Mouse (Mus musculus): ENCODE measurements around the gene Bloc1s1. TPM values are rescaled to one million over a fixed set of nuclear protein-coding genes. Genes with fewer than 3 reads are reported as not detected.

The Bloc1s1 gene
- polyA plus RNA-seq, 1 experiment from 2014 or later = 194 TPM

GRCm38 (mm10) chr10:128940475-128941061, 16.7 kb upstream of the Bloc1s1 start:
- Histone ChIP-seq H3K27me3 (replicated peaks) (peaks cover 7% of the 10 kb centered on the region; the same call in 1 of the 2 replicates), H3K9me3 (no peaks in the 10 kb centered on the region), H3K9ac (no peak overlapping the region), H3K36me3 (no peaks in the 10 kb centered on the region), H3K4me3 (replicated peaks) (no peak overlapping the region), H3K4me2 (replicated peaks) (no peak overlapping the region), H3K27ac (no peak overlapping the region), H3K4me1 (replicated peaks) (no peaks in the 10 kb centered on the region)
- WGBS = 78% methylated on average over 10 of the region's 10 CpGs
- ATAC-seq = no peak

GRCm38 (mm10) chr10:128938974-128939373, 15.1 kb upstream of the Bloc1s1 start:
- WGBS = 44% methylated on average over 5 of the region's 5 CpGs
- Histone ChIP-seq H3K36me3 (no peaks in the 10 kb centered on the region), H3K27ac (no peak overlapping the region), H3K9me3 (no peaks in the 10 kb centered on the region), H3K4me1 (replicated peaks) (peaks cover 3% of the 10 kb centered on the region; the same call in 1 of the 2 replicates), H3K27me3 (replicated peaks) (peaks cover 19% of the 10 kb centered on the region), H3K4me2 (replicated peaks) (no peak overlapping the region), H3K4me3 (replicated peaks) (no peak overlapping the region), H3K9ac (no peak overlapping the region)
- ATAC-seq = 0 out of 2 replicates have a peak, but pooled peaks have one; percentile 27

- H3K36me3 ChIP-seq = no peaks in the 10 kb centered on the region
- no peaks in the 10 kb centered on the region for H3K9me3 ChIP-seq
- H3K27ac ChIP-seq = no peak overlapping the region
- no peak overlapping the region for H3K4me3 ChIP-seq (replicated peaks)
- no peak overlapping the region for H3K9ac ChIP-seq
- ATAC-seq = no peak
- H3K4me2 ChIP-seq (replicated peaks) = no peak overlapping the region
- H3K4me1 ChIP-seq (replicated peaks) = peaks cover 7% of the 10 kb centered on the region
- WGBS = 84% methylated on average over 9 of the region's 9 CpGs
- H3K27me3 ChIP-seq (replicated peaks) = peaks cover 24% of the 10 kb centered on the region
Observed at GRCm38 (mm10) chr10:128938457-128938856, 14.6 kb upstream of the Bloc1s1 start.

GRCm38 (mm10) chr10:128937756-128938390, 14.0 kb upstream of the Bloc1s1 start:
- Histone ChIP-seq H3K27me3 (replicated peaks) (peaks cover 30% of the 10 kb centered on the region), H3K9ac (no peak overlapping the region), H3K4me1 (replicated peaks) (peaks cover 10% of the 10 kb centered on the region), H3K4me3 (replicated peaks) (no peak overlapping the region), H3K27ac (no peak overlapping the region), H3K4me2 (replicated peaks) (no peak overlapping the region), H3K36me3 (no peaks in the 10 kb centered on the region), H3K9me3 (no peaks in the 10 kb centered on the region)
- 75% methylated on average over 12 of the region's 12 CpGs for WGBS
- no peak for ATAC-seq

GRCm38 (mm10) chr10:128935826-128936440, 12.1 kb upstream of the Bloc1s1 start:
- no peaks in the 10 kb centered on the region for H3K36me3 ChIP-seq
- H3K27me3 ChIP-seq (replicated peaks) = peaks cover 46% of the 10 kb centered on the region
- no peak overlapping the region for H3K4me3 ChIP-seq (replicated peaks)
- H3K4me1 ChIP-seq (replicated peaks) = peaks cover 10% of the 10 kb centered on the region
- 76% methylated on average over 8 of the region's 8 CpGs for WGBS
- no peak for ATAC-seq
- H3K27ac ChIP-seq = no peak overlapping the region
- no peak overlapping the region for H3K9ac ChIP-seq
- no peaks in the 10 kb centered on the region for H3K9me3 ChIP-seq
- H3K4me2 ChIP-seq (replicated peaks) = no peak overlapping the region

GRCm38 (mm10) chr10:128934997-128935787, 11.4 kb upstream of the Bloc1s1 start:
- Histone ChIP-seq H3K4me3 (replicated peaks) (no peak overlapping the region), H3K36me3 (no peaks in the 10 kb centered on the region), H3K4me1 (replicated peaks) (peaks cover 10% of the 10 kb centered on the region), H3K27ac (no peak overlapping the region), H3K9me3 (no peaks in the 10 kb centered on the region), H3K4me2 (replicated peaks) (no peak overlapping the region), H3K9ac (no peak overlapping the region), H3K27me3 (replicated peaks) (peaks cover 46% of the 10 kb centered on the region)
- ATAC-seq = no peak
- 62% methylated on average over 7 of the region's 7 CpGs for WGBS

GRCm38 (mm10) chr10:128933976-128934721, 10.3 kb upstream of the Bloc1s1 start:
- Histone ChIP-seq H3K9me3 (no peaks in the 10 kb centered on the region), H3K27ac (no peak overlapping the region)
- WGBS = 7% methylated on average over 19 of the region's 21 CpGs

GRCm38 (mm10) chr10:128933574-128933973, 9.7 kb upstream of the Bloc1s1 start, which contains the start of gene Itga7:
Gene Itga7, plus strand, starts transcription at chr10:128933818.
- Histone ChIP-seq H3K4me1 (replicated peaks) (peaks cover 10% of the 10 kb centered on the region), H3K27me3 (replicated peaks) (peaks cover 50% of the 10 kb centered on the region), H3K36me3 (no peaks in the 10 kb centered on the region), H3K4me2 (replicated peaks) (peak within 1 kb of the TSS; percentile 88), H3K4me3 (replicated peaks) (peak within 1 kb of the TSS; percentile 44), H3K27ac (no peak within 1 kb of the TSS), H3K9me3 (no peaks in the 10 kb centered on the region), H3K9ac (peak within 1 kb of the TSS; percentile 37)
- ATAC-seq = peak; percentile 87
- under 1% methylated on average over 26 of the region's 26 CpGs for WGBS

More at GRCm38 (mm10) chr10:128933976-128934721, 10.3 kb upstream of the Bloc1s1 start:
- Histone ChIP-seq H3K4me2 (replicated peaks) (peak overlapping the region; percentile 88), H3K9ac (peak overlapping the region; percentile 37), H3K4me3 (replicated peaks) (peak overlapping the region; percentile 44), H3K36me3 (no peaks in the 10 kb centered on the region), H3K27me3 (replicated peaks) (peaks cover 46% of the 10 kb centered on the region), H3K4me1 (replicated peaks) (peaks cover 10% of the 10 kb centered on the region)
- no peak for ATAC-seq

- WGBS = 71% methylated on average over 2 of the region's 2 CpGs
- no peaks in the 10 kb centered on the region for H3K36me3 ChIP-seq
- H3K4me3 ChIP-seq (replicated peaks) = no peak overlapping the region
- H3K9ac ChIP-seq = no peak overlapping the region
- H3K9me3 ChIP-seq = no peaks in the 10 kb centered on the region
- H3K4me1 ChIP-seq (replicated peaks) = peaks cover 10% of the 10 kb centered on the region
- no peak overlapping the region for H3K27ac ChIP-seq
- ATAC-seq = no peak
- peaks cover 52% of the 10 kb centered on the region for H3K27me3 ChIP-seq (replicated peaks)
- no peak overlapping the region for H3K4me2 ChIP-seq (replicated peaks)
Observed at GRCm38 (mm10) chr10:128931441-128931840, 7.6 kb upstream of the Bloc1s1 start.

GRCm38 (mm10) chr10:128929638-128930378, 6.0 kb upstream of the Bloc1s1 start:
- H3K27me3 ChIP-seq (replicated peaks) = peaks cover 41% of the 10 kb centered on the region
- H3K4me3 ChIP-seq (replicated peaks) = no peak overlapping the region
- no peaks in the 10 kb centered on the region for H3K9me3 ChIP-seq
- H3K4me2 ChIP-seq (replicated peaks) = no peak overlapping the region
- ATAC-seq = no peak
- no peak overlapping the region for H3K9ac ChIP-seq
- H3K4me1 ChIP-seq (replicated peaks) = peaks cover 10% of the 10 kb centered on the region
- H3K36me3 ChIP-seq = no peaks in the 10 kb centered on the region
- WGBS = 68% methylated on average over 7 of the region's 7 CpGs
- H3K27ac ChIP-seq = no peak overlapping the region

- Histone ChIP-seq H3K9ac (no peak overlapping the region), H3K27ac (no peak overlapping the region), H3K4me2 (replicated peaks) (no peak overlapping the region), H3K36me3 (no peaks in the 10 kb centered on the region), H3K9me3 (no peaks in the 10 kb centered on the region), H3K4me3 (replicated peaks) (no peak overlapping the region), H3K27me3 (replicated peaks) (peaks cover 27% of the 10 kb centered on the region), H3K4me1 (replicated peaks) (peaks cover 6% of the 10 kb centered on the region)
- no peak for ATAC-seq
- 42% methylated on average over 4 of the region's 4 CpGs for WGBS
Observed at GRCm38 (mm10) chr10:128928356-128928755, 4.5 kb upstream of the Bloc1s1 start.

Data from intestine, embryonic 15.5 days (tissue).